Mouse (Mus musculus): Measurements from ENCODE around the gene Atp5s. TPM values are rescaled to one million over a fixed set of nuclear protein-coding genes. Genes with fewer than 3 reads are reported as not detected.

Atp5s gene
- total RNA-seq, 2 experiments from 2014 or later = 7.3 to 10.5 TPM

DNA sequence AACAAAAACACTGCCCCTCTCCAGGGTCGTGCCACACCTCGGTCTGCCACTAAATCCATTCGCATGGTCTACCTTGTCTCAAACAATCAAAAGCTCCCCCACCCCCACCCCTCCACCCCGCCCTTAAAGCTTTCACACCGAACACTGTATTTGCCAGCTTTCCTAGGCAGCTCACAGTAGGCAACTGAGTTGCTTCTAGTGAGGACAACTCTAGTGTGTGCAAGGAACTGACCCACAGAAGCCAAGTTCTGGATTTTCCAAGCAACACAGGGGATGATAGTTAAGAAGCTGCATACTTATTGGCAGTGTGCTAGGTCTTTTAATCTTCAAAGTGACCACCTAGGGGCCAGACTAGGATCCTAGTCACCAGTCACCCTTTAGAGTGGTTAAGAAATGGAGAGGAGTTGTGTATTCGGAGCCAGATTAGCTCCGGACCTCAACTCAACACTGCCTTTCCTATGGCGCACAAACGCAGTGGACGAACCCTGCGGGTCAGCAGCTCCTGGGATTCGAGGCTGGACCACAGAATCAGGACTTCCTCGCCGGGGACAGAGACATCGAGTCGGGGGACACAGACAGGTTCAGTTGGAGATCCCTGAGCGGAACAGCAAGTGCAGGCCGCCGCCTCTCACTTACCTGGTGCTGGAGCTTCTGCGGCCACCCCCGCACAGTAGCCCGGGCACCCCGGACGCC lies 586 bp upstream of the Atp5s start:
- no peak for DNase-seq
- intact Hi-C loops (cut with DNase I; ENCODE audit: low total_unique reads) = no loop called here

GRCm38 (mm10) chr12:69729246-69729645 lies 4.5 kb downstream of the Atp5s start:
- intact Hi-C loops (cut with DNase I; ENCODE audit: low total_unique reads) = no loop called here
- DNase-seq = no peak

- intact Hi-C loops (cut with DNase I; ENCODE audit: low total_unique reads) = no loop called here
- DNase-seq = no peak
Observed at GRCm38 (mm10) chr12:69730306-69730705, 5.6 kb downstream of the Atp5s start.

- DNase-seq = no peak
- intact Hi-C loops (cut with DNase I; ENCODE audit: low total_unique reads) = no loop called here
Observed at GRCm38 (mm10) chr12:69732221-69732620, 7.5 kb downstream of the Atp5s start.

DNA sequence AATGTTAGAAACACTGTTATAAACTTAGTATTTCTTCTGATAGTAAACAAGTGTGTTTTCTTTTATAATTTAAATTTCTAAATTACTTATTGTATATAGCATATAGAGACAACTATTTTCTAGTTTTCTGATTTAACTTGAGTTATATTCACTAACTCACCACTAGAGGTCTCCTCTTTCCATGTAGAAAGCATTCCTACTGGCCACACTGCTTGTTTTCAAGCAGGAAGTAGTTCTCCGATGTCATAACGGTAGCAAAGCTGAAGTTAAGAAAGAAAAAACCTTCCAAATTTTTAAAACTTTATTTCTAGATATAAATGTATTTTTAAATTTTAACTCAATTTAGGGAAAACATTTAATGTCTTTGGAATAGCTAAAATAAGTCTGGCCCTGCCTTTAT lies 8.8 kb downstream of the Atp5s start:
- DNase-seq = no peak
- intact Hi-C loops (cut with DNase I; ENCODE audit: low total_unique reads) = no loop called here

- intact Hi-C loops (cut with DNase I; ENCODE audit: low total_unique reads) = no loop called here
- no peak for DNase-seq
Observed at GRCm38 (mm10) chr12:69733923-69734322, 9.2 kb downstream of the Atp5s start.

- intact Hi-C loops (cut with DNase I; ENCODE audit: low total_unique reads) = no loop called here
- DNase-seq = no peak
Observed at GRCm38 (mm10) chr12:69741965-69742364, 17.2 kb downstream of the Atp5s start.

DNA sequence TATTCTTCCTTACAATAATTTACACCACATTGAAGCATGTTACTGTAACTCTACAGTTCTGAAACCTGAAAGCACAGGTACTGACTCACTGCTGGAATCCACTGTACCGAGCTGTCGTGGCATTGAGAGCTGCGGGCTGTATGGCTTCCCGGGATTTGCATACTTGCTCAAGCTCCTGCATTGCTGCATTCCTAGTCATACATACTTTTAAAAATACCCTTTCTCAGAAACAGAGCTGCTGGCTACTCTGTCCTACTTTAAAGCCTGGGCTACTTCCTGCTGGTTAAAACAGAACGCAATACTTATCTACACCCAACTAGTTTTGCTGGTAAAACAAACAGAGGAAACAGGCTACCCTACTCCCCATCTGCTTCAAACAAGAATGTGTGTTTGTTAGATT lies 19.4 kb downstream of the Atp5s start:
- intact Hi-C loops (cut with DNase I; ENCODE audit: low total_unique reads) = no loop called here
- DNase-seq = no peak

DNA sequence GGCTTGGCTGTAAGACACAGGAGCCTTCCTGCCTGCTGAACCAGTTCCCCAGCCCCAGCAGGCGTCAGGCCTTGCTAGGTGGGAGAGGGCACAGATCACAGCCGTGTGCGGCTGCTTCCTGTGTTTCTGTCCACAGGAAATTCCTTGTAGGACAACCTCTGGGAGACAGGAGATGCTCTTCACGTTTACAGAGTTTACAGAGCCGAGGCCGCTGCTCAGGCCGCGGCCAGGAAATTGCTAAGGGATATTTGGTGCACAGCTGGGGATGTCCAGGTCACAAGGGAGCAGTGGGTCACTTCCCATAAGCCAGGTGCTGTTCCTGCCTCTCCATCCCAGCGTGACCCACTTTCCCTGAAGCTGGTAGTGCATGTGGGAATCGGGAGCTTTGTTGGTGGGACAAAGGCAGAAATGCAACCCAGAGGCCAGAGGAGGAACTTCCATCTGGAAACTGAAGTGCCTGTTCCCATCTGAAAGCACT lies 27.2 kb downstream of the Atp5s start:
- intact Hi-C loops (cut with DNase I; ENCODE audit: low total_unique reads) = no loop called here
- peak; percentile 25 for DNase-seq

DNA sequence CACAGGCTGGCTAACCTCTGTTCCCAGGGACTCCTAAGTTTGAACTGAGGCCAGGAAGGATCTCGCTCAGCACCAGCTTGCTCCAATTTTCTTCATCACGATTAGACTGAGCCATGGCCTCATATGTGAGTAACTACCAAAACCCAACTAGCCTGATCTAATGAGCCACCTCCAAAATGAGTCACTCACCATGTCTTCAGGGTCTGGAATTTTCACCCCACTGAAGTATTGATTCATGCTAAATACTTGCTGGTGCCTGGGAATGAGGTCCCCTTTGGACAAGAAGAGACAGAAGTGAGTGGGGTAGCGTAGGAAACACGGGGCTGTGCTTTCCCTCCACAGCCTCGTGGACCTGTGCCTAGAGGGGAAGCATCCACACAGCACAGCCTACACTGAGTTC lies 29.2 kb downstream of the Atp5s start:
- intact Hi-C loops (cut with DNase I; ENCODE audit: low total_unique reads) = no loop called here

DNA sequence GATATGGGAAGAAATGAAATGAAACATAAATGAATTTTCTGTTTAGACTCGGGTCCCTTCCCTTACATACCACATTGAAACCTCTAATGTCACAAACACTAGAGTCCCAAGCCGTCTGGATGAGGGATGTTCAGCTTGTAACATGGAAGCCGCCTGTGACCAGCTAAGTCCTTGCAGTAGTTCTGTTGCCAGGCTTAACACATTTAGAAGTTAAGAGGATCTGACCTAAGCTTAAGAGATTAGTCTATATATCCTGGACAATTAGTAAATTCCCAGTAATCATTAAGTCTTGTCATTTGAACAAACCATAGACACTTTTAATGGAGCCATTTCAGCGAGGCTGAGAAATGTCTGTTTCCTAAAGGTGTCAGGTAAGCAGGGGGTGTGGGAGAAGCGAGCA lies 31.3 kb downstream of the Atp5s start:
- no peak for DNase-seq
- intact Hi-C loops (cut with DNase I; ENCODE audit: low total_unique reads) = no loop called here

More for the DNA sequence above, 29.2 kb downstream of the Atp5s start:
- DNase-seq = no peak

DNA sequence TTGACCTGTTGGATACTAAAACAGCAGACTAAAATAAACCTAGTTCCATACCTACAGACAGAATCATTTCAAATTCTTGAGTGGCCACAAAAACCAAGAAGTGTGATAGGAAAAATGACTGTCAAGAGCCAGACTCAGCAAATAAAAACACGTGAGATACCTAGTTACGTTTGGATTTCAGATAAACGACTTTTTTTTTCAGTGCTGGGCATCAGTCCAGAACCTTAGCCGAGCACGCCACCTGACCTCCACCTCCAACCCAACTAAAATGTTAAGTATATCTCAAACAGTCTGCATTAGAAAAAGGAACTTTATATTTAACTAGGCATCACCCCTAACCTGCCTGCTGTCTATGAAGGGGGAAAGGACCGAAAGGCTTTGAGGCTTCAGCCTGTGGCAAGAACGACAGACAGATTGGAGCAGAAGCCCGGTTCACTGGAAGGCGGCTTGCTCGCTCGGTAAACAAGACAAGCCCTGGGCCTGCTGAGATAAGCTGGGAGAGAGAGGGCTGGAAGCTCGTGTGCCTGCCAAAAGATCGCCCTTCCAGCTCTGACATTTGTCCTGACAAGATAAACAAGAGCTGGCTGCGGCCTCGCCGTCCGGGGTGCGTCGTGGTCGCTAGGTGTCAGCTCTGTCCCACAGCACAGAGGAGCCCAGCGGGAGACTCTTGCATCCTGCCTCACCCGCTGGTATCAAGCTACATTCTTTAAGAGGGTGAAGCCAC lies 32.8 kb downstream of the Atp5s start:
- DNase-seq = peak; percentile 86
- intact Hi-C loops (cut with DNase I; ENCODE audit: low total_unique reads) = no loop called here

- intact Hi-C loops (cut with DNase I; ENCODE audit: low total_unique reads) = no loop called here
- no peak for DNase-seq
Observed at GRCm38 (mm10) chr12:69758221-69759185, 33.8 kb downstream of the Atp5s start.

DNA sequence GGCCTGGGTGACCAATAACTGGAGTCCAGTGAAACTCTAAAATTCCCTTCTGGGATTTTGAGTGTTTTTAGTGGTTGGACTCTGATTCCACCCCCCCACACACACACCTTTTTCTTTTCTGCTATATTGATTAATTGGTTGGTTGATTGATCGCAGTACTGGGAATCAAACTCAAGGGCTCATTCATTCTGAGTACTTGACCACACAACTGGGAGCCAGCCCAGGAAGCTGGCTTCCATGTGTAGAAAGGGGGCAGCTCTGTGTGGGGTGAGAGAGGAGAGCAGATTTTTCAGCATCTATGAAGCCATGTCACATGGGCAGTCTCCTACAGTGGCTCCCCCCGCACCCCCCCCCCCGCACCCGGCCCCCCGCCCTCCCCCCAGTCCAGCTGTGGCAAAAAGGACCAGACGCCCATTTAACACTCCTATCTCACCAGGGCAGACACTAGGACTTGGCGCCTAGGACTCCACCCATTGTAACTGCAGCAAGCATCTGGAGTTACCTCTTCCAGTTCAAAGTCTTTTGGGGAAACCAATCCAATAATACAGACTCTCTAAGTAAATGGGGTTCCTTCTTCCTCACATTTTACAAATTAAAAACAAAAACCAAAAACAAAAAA lies 34.6 kb downstream of the Atp5s start:
- no peak for DNase-seq
- intact Hi-C loops (cut with DNase I; ENCODE audit: low total_unique reads) = no loop called here

DNA sequence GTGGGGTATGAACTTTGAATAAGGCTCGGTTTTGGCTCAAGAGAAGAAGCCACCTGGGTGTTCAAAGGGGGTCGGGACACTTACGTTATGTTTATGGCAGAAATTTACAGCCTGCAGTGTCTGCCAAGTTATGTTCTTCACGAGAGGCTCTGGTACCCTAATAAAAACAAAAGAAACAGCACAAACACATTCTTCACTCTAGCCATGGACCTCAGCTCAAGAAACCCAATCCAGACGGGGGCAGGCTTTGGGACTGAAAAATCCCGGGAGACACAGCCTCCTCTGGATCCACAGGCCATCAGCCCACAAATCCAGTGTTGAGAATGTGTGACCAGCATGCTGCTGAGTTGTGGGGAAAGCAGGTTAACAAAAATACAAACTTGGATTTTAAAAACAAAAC lies 35.3 kb downstream of the Atp5s start:
- DNase-seq = no peak
- intact Hi-C loops (cut with DNase I; ENCODE audit: low total_unique reads) = no loop called here

DNA sequence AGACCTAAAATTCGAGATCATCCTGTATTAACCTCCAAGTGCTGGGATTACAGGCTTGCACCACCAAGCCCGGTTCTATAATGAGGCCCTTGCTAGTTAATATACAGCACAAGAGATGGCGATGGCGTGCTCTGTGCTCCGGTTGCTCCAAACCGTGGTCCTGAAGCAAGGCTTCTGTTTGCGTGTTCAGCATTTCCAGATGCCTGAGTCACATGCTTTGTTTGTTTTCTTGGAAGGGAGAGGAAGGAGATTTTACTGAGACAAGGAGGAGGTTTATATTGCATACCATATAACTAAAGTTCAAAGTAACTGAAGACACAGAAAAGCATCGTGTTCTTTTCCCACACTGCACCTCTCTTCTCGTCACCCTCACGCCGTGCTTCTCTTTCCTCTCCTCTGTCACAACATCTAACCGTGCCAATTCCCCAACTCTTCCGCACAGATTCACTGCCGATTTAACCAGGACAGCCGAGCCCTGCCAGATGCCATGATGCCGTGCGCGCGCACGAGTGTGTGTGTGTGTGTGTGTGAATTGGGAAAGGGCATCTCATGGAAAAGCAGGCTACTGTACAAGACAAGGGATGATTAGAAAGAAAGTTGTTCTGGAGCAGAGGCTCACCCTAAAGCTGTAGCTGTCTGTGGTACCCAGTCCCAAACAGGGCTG lies 36.1 kb downstream of the Atp5s start:
- intact Hi-C loops (cut with DNase I; ENCODE audit: low total_unique reads) = no loop called here
- no peak for DNase-seq

- intact Hi-C loops (cut with DNase I; ENCODE audit: low total_unique reads) = no loop called here
- no peak for DNase-seq
Observed at GRCm38 (mm10) chr12:69761603-69762002, 36.9 kb downstream of the Atp5s start.

GRCm38 (mm10) chr12:69765543-69765942 lies 40.8 kb downstream of the Atp5s start:
- intact Hi-C loops (cut with DNase I; ENCODE audit: low total_unique reads) = no loop called here
- no peak for DNase-seq

All from gastrocnemius, postnatal 14 days (tissue).